Mouse (Mus musculus): ENCODE results near the gene Col5a3.

DNA sequence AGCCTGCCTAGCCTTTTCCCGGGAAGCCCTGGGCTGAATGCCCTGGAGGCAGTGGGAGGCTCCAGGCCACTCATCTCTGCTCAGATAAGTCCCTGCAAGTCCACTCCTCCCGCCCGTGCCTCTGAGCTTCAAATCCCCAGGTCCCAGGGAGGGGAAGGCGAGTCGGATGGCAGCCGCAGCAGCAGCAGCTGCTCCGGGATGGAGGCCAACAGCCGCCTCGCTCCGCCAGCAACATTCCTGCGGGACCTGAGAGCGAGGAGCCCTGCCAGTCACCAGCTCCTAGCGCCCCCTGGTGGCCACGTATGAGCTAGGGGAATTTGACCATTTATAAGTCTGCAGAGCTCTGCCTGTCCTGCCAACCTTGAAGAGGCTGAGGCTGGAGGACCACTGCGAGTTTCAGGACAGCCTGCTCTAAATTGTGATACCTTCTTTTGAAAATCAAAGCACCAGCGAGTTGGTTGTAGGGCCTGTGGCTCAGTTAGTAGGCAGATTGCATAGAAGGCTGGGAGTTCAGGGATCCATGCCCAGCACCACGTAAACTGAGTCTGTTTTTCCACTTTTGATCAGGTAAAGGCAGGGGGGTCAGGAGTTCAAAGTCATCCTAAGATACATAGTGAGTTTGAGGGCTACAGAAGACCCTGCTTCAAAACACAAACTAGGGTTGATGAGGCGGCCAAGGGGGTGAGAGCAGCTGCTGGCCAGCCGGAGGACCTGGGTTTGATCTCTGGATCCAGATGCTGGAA, 16.2 kb upstream of the Col5a3 start:
- TF ChIP-seq POLR2A (IDR thresholded peaks at IDR 0.05; ENCODE audit: extremely low read depth, insufficient read depth, low read length) (no peak), CTCF (IDR thresholded peaks at IDR 0.05; ENCODE audit: low read depth, low read length) (peak; percentile 95)
